Mouse (Mus musculus) embryo, embryonic 11 days (tissue): ENCODE measurements at regions not wholly inside any gene's neighbourhood (a gene's known extent, or its start where the extent isn't known, plus 50 kb on each side); places are given as distances from the start of the nearest gene placed in this dataset.
A peak's percentile ranks its signal among the peaks of the same experiment; 100 is the strongest.

ENCODE experiments used
- DNase-seq: peaks from one replicate; pipeline ENCODE4 v3.0.0-alpha.2; 2015

DNA sequence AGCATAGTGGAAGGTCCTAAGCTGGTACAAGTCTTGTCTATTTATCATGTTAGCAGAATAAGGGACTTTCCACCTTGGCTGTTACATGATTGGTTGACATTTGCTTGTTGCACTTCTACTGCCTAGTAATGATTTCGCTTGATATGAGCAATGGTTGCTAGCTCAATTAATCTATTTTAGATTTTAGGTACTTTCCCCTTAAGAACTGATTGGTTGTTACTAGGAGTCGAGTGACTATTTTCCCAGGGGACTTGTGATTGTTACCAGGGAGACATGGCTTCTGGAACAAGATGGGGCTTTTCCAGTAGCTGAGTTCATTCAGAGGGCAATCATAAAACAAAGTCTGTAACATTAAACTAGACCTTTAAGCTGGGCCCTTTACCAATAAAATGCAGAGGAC lies 100.9 kb downstream of the Nup35 start:
- peak; percentile 15 for DNase-seq

DNA sequence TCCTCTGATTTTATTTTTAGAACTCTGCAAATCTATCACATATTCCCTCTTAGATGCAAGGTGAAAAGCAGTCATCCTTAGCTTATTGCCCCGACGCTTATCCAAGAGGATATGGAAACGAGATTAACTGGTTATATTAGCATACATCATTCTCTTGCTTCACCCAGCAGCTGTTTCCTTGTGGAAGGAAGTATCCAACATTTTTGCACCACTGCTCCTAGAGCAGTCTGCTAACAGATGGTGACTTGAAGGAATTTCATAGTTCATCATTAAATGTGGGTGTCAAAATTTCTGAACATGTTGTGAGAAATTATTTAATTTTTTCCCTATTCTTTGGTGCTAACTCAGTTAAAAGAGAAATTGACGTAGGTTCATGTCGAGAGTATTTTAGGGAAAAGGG lies 107.0 kb downstream of the Nup35 start:
- DNase-seq = no peak

DNA sequence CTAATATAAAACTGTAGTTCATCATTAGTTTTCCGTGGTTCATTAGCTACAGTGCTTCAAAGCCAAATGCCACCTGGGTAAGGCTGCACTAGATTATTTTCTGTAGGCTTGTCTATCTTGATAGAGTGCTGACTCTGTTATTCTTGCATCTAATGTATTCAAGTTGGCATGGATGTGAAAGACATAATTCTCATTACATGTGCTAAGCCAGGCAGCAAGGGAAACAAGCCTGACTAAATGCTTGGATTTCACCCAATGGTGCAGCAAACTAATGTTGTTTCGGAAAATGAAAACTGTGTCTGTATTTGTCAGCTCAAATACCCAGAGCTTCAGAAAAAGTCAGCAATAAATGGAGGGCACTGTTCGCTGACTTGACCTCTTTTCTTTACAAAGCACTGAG lies 114.3 kb downstream of the Nup35 start:
- no peak for DNase-seq

DNA sequence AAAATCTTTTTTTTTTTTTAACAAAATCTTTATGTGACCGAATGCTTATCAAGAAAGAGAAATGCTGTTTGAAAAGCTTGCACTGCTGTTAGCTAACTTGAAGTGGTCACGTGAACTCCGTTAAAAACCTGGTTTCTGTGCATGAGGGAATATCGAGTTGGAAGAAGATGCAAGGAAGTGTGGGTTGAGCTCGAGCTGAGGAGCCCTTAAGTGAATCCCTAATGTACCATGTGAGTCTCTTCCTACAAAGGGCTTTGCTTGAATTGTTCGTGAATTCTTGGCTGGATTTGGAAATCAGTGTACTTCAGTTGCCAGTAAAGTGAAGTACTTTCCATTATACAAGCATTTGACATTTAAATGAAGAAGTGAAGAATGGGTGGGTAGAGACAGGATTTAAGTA lies 129.7 kb downstream of the Nup35 start:
- no peak for DNase-seq

DNA sequence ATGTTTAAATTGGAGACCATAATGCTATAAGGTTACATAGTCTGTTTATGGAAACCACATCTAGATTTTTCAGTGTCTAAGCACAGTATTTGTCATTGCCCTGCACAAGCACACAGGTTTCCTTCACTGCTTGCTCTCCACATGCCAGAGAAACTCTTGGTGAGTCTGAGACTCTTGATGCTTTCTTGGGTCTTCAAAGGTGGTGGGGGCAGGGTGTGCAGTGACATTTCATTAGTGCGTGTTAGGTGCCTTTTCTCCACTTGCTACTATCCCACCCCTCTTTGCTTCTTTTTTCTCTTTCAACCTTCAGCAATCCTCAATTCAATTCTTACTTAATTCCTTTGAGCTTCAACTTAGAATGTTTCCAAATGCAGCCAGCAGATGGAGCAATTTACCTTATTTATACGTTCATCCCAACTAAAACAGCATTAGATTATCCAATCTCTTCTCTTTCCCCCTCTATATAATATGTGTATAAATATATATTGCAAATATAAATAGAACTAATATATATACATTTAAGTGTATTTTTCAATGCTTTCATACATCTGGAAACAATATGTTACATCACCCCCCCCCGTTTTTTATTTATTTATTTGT lies 145.1 kb downstream of the Nup35 start:
- DNase-seq = peak; percentile 74

DNA sequence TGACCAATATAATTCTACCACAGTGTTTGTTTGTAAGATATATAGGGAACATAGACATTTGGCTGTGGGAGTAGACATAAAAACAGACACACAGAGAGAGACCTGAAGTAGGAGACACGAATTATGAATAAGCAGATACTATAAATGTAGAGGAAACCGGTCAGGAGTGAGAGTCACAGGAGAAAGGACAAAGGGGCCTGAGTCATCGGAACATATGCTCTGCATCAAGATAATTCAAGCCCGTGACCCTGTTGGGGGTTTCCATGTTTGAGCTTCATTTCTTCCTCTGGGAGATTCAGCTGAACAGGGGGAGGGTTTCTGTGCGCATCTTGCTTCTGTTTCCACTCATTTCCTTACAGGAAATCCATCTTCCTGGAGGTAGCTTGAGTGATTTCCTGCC lies 154.1 kb downstream of the Nup35 start:
- DNase-seq = peak; percentile 48

DNA sequence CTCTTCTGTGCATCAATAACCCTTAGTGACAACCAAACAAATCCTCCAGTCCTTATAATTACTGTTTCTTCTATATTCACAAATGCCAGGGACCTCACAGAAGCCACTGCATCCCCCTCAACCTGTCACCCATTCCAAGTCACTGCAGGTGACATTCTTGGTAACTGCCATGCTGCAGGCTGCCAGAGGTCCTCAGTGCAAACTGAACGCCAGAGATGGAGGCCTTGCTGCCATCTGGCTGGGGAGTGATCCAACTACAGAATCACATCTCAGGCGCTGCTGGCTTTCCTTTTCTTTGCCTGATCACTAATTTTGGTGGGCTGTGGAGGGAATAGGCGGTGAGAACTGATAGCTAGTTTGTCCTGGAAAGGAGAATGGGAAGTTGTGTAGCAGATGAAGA lies 155.4 kb downstream of the Nup35 start:
- DNase-seq = no peak

DNA sequence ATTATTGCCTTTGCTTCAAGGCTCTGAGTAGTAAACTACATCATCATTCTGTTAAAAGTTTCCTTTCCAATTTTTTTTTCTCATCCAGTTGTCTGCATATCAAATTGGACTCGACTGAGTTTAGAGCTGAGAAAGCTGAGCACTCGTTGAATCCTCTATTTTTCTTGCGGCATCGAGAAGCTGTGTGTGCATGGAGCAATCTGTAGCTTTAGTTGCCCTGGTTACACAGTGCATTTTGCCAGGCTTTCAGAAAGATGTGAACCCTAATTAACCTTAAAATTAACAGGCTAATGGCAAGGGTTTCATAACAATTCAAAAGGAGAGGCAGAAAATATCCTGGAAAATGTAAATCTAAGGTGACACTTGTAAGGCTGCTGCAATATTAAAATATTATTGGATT lies 169.3 kb downstream of the Nup35 start:
- DNase-seq = no peak

DNA sequence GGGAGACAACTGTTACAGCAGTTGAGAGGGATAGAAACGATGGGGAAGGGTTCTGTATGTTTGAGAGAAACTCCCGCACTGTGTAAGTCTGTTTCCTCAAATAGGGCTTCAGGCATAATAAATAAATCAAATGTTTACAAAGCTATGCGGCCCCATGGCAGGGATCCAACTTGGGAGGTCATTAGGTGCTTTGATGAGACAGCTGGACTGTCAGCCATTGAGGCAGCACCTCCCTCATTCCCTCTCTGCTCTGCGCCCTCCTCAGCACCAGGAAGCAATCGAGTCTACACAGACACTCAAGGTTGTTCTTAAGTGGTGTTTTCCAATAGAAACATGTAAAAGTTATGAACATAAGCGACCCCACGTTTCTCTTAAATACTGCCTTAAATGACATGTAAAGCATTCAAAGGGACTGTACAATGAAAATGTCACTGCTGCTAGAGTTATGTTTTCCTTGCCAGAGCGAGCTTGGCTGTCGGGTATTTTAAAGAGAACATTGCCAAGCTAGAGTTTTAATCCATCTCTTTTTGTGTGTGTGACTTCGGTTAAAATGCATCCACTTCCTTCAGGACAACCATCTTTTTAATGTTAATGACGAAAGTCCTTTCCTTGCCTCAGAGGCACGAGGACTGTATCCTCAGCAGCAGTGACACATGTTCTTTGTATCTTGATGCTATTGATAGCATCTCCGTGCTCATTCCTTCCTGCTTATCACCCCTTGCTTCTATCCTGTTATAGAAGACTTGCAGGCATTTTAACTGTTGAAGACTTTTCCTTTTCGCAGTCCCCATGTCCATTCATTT lies 176.5 kb downstream of the Nup35 start:
- no peak for DNase-seq

DNA sequence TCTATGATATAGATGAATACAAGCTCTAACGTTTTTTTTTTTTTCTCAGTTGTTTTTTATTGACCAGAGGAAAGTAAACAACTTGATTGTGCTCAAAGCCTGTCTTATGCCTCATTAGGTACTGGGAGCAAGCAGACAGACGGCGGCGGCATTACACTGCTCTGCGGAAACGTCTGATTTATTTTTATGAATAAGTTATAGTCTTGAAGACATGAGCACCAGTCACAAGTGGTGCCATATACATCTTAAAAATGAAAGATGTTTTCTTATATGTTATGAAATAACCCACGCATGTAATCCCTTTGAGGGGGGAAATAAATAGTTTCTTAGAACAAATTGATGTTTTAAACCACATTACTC lies 177.1 kb downstream of the Nup35 start:
- DNase-seq = no peak

DNA sequence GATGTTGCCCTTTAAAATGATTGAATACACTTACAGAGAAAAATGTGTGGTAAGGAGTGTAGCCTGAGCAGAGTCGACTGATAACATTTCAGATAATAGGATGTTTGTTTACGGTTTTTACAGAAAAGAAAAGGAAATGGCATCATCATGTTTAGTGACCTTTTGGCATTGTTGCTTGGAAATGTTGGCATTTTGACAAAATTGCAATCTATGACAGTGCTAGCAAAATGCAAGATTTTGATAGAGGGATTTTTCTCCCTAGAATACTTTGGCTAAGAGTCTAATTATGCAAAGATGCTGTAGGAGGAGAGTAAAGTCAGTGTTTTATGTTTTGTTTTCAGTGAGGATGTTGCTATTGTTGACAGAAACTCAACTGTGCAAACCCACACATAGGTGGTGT lies 202.2 kb downstream of the Nup35 start:
- DNase-seq = no peak

DNA sequence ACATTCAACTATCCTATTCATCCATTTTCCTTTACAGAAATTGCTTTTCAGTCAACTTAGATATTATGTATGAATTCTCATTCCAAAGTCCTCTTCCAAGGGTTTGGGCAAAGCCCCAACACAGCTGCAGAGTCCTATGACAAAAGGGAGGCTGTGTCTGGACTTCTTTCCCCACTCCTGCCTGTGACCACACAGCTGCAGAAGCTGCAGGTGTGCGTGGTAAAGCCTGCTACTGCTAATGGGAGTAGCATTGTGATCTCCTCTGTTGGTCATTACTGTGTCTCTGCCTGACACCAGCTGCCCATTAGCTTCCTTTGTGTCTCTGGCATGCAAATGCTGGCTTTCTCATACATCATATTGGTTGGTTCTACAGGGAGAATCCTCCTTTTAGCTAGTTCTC lies 234.0 kb downstream of the Nup35 start:
- no peak for DNase-seq

DNA sequence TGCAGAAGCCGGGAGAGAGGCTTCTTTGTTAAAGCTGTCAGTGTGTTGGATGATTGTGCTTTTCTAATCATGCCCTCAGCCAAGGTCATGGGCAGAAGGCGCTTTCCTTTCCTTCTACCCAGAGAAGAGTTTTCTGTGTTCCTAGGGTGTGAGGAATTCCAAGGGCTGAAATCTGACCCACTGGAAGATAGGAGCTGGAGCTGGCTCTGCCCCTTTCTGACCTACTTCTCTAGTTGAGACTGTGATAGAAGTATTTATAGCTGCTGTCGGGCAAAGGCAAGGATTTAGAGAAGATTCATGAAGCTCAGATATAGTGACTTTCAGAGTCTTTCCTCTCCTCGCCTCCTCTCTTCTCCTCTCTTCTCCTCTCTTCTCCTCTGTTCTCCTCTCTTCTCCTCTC lies 238.2 kb downstream of the Nup35 start:
- DNase-seq = peak; percentile 7

DNA sequence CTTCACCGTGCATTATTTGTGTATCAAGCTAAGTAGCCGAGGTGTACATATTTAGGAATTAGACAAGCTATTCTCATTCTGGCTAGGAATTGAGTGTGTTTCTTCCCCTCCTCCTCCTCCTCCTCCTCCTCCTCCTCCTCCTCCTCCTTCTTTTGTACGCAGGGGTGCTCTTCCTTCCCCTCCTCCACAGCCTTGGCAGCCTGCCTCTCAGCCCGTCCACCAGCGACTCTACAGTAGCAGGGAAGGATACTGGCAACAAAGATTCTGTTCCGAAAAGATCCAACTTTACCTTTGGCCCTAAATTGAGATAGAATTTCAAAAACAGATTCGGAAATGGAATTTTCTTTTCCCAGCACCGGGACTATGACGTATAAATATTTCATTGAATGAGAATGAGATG lies 253.0 kb downstream of the Nup35 start:
- DNase-seq = no peak

DNA sequence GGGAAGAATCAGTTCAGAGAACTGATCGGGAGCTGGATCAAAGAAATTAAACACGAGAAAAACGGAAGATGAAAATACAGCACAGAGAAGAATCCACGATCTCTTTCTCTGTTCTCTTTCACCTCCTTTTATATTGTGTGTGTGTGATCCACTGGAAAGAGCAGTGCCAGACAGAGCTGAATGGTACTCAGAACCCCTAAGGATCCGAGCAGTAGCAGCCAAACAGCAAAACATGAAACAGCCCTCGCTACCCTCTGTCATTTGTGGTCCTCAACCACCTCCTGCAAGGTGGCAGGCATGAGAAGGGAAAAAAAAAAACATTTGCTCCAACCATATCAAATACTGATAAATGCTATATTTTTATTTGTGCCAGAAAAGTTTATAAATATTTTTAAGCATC lies 253.4 kb downstream of the Nup35 start:
- DNase-seq = no peak

DNA sequence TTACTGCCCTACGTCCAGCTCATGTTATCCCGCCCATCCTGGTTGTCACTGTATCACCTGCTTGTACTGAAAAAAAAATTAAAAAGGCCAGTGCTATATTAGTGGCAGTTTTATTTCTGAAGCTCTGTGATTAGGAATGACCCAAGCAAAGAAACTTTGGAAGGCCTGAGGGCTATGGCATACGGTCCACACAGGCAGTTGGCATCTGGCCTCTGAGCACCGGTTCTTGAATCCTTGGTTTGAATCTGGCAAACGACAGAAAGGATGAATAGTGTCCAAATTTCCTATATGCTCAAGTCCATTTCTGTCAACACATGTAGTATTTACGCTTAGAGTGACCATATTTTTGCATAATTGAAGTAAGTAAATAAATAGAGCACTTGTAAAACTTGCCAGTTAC lies 254.3 kb downstream of the Nup35 start:
- no peak for DNase-seq

DNA sequence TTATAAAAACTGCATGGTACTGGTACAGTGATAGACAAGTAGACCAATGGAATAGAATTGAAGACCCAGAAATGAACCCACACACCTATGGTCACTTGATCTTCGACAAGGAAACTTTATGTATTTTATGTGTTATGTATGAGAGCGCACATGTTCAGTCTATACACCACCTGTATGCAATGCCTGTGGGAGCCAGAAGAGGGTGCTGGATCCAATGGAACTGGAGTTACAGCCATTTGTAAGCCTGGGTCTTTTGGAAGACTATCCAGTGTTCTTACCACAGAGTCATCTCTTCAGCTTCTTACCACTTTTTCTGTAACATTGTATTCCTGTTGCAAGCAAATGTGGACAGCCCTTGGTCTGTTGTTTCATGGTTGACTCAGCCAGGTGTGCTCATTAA lies 261.4 kb downstream of the Nup35 start:
- no peak for DNase-seq

DNA sequence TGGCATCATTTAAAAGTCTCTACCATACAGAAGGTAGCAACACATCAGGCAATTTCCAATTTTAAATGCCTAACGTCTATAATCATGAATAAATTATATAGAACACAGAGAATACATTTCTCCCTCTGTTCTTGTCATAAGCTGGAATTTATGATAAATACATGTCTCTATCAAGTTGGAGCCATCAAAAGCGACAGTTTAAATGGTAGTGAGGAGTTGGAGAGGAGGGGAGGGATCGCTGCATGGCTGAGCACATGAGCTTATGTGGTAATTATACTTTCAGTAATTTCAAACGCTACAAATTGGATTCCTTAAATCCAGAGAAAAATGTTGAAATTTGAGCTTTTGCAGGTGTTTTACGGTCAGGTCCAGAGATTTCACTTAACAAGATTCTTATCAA lies 267.2 kb downstream of the Nup35 start:
- DNase-seq = no peak

DNA sequence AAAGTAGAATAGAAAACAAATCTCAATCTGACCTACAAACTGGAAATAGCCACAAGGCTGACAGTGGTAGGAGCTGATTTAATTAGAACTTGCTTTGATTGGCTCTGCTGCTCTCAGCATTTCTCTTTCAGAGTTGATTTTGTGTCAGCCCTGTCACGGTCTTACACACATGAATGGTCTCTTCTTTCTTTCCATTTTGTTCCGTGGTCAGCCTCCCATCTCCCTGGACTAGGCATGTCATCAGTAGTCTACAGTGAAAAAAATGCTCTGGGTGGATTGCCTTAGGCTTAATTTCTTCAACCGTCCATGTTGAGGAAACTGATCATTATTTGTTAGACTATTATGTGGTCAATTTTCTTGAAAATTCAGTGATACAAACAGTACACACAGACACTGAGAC lies 285.0 kb downstream of the Nup35 start:
- DNase-seq = no peak

DNA sequence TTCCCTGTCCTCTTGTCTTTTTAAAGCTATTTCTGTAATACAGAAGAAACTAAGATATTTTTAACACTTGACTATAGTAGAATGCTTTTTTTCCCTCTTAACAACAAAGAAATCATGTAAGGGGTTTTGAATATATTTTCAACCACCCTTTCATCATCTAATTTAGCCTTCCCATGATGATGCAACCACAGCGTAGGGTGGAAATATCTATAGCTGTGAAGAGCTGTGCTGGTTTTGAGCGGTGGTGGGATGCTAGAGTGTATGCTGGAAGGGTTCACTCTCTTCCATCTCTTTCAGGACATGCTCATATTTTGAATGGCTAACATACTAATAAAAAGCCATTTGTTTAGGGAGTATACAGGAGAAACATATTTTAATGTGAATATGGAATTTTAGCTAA lies 296.4 kb downstream of the Nup35 start:
- DNase-seq = no peak

DNA sequence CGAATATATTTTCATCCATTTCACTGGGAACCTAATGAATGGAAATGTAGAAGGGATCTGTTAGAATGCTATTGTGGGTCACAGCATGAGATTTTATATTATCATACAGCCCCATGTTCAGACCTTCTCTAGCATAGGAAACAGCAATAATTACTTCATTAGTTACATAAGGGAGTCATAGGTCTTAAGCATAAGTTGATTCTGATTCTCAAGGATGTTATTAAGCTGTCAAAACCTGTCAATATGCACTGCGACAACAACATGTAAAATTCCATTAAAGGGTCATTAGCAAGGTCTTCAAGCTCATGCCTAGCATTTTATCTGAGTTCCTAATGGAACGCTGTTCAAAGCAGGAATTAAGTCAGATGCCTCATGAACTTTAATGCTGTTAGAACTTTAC lies 328.5 kb downstream of the Nup35 start:
- no peak for DNase-seq

DNA sequence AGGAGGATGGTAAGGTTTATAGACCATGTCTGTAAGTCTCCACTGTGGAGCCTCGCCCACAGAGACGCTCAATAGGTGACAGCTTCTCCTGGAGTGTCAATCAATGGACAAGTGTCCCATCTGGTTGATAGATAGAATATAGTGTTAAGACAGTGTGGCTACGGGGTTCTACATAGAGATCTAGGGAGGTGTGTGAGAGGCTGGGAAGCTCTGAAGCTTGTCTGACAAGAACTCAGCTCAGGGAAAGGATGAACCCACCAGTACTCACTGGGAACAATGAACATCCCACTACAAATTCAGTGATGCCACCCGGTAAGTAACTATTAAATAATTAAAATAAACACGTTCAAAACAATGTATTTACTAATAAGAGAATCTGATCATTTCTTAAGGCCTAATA lies 349.7 kb downstream of the Nup35 start:
- no peak for DNase-seq

DNA sequence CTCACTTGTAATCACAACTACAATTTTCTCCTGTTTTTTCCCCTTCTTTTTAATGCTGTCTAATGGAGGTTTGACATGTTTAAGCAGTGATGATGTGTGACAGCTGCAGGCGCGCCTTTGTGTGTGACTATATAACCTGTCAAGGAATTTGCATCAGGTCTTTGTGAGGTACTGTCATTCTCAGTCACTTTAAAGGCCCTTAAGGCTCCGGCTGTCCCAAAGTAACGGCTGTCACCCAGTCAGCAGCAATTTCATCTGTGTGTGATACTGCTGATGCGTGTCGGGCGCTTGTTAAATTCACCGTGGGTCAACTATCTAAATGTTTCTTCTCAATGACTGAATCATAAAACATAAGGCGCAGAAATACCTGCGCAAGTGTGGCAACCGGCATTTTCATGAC lies 350.2 kb downstream of the Nup35 start:
- DNase-seq = no peak

DNA sequence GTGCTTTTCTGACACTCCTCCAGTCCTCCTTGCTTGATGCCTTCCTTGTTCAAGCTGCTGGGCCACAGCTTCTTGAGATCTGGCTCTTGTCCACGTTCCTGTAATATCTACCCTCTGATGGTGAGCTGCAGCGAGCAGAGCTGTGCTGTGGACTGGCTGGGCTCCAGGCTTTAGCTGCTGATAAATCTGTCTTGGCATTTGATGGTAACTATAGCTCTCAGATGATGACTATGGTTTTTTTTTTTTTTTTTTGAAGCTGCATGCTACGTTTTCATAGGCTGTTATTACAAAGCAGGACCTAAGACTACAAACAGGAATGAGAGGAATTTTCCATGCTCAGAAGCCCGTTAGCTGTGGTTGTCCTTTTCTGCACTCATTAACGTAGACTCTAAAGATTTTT lies 352.3 kb downstream of the Nup35 start:
- DNase-seq = no peak

DNA sequence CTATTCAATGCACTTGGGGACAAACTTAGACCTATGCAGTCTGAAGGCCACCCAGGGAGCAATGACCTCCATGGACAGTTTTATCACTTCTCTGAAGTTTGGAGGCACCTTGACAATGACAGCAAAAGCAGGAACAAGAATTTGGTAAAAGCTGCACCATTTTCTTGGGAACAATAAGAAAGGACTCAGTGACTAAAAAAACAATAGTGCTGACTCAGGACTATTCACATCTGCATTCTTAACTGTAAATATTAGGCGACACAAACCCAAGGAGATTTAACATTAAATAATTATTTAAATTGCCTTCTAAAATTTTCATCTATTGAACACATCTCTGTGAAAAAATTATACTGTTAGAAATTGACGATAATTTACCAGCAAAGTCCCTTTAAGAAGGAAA lies 356.2 kb downstream of the Nup35 start:
- DNase-seq = no peak
